Mouse (Mus musculus): ENCODE data around the gene 1700007K13Rik.

The 1700007K13Rik gene

DNA sequence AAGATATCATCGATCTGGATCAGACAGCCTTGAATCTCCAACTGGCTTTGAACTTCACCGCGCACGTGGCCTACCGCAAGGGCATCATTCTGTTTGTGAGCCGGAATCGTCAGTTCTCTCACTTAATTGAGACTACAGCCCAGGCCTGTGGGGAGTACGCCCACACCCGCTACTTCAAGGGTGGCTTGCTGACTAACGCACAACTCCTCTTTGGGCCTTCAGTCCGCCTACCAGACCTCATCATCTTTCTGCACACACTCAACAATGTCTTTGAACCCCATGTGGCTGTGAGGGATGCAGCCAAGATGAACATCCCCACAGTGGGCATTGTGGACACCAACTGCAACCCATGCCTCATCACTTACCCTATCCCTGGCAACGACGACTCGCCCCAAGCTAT is 3.3 kb upstream of the 1700007K13Rik start:
- DNase-seq (ENCODE audit: low spot score): no peak

DNA sequence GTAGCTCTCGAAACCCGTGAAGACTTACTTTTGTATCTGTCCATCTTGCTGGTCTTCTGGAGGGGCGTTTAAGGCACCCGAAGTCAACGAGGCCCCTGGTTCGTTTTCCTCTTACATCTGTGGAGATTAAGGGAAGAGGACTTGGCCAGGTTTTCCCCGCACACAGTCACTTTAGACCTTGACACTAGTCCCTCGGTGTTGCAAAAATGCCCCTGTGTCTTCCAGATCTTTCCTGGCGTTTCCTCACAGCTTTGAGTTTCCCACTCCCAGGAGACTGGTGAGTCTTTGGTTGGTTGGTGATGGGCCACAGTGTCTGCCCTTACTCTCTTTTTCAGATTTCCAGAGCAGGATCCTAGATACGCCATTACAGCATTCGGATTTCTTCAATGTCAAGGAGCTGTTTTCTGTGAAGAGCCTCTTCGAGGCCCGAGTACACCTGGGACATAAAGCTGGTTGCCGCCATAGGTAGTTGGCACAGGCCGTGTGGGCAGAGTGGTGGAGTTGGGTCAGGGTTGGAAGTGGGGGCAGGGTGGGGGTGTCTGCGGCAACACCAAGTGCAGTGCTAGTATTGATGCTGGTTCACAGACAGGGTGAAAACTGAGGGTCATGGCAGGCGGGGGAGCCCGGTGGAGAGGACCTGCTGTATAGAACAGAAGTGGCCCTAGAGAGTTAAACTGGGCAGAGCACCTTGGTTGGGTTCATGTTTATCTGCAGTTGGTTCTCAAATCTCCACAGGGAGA is 2.5 kb upstream of the 1700007K13Rik start:
- DNase-seq (ENCODE audit: low spot score): no peak

DNA sequence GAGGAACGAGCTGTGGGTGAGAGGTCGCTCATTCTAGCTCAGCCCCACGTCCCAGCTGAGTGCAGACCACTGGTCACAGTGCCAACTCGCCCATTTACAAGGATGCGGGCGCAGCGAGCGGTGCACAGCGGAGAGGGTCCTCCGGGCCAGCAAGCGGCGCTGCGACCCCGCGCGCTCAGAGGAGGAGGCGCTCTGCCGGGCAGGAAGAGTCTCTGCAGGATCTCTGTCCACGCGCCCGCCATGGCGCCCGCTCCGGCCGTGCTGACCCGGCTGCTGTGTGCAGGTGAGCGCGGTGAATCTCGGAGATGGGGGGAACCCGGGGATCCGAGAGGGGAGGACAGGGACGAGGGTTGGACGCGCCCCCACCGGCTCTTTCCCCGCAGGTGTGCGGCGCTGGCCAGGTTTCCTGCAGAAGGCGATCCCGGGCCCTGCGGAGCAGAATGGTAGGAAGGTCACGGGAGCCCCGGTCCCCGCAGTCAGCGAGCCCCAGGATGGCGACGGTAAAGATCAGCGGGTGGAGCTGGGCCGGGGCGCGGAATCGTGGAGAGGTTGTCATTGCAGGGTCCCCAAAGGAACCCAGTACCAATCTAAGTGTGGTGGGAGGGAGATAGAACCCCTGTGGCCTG is 1.8 kb upstream of the 1700007K13Rik start, which contains the start of gene Mrps2:
Gene Mrps2 (plus strand): TSS at position 207 of the 626 bp plus-strand sequence.
- peak; percentile 69 for DNase-seq (ENCODE audit: low spot score)

DNA sequence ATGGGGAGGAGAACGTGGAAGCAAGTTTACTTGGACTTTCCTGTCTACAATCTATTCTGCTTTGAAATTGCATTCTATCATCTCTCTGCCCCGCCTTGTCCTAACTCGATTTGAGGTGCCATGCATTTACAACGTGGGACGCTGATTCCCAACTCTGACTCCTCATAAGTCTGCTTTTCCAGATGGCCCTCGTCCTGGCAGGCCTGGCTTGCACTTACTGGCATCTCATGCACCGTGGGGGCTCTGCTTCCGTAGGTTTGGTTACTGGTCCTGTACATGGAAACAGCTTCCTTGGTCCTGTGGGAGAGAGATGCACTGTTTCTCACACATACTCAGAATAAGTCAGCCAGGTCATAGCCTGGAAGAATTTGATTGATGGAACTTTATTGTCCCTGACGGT is 1.2 kb downstream of the 1700007K13Rik start:
- no peak for DNase-seq (ENCODE audit: low spot score)

DNA sequence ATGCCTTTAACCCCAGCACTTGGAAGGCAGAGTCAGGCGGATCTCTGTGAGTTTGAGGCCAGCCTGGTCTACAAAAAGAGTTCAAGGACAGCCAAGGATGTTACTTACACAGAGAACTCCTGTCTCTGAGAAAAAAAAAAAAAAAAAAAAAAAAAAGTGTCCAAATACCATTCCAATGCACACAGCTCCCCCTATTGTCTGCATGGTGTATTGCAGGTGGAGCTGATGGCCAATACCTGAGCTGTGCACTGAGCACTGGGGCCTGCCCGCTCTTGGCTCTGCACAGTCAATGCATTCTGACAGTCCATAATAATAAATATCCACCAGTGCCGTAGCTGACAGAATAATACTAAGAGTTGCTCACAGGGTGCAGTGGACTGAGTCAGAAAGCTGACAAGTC is 2.2 kb downstream of the 1700007K13Rik start:
- no peak for DNase-seq (ENCODE audit: low spot score)

DNA sequence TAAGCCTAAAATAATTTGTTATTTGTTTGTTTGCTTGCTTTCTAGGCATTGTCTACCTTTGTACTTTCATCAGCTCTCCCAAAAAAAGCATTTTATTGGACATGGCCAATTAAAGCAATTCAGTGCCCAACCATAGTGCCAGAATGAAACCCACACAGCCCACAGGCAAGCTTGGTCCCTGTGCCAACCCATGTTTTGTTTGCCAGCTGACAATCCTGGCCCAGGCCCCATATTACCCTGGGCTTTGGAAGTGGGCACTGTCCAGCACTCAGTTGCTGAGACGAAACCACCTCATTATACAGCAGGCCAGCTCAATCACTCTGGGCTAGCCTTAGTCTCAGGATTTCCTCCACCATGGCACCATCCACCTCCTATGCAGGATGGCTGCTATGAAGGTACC is 9.5 kb downstream of the 1700007K13Rik start:
- DNase-seq (ENCODE audit: low spot score): no peak

DNA sequence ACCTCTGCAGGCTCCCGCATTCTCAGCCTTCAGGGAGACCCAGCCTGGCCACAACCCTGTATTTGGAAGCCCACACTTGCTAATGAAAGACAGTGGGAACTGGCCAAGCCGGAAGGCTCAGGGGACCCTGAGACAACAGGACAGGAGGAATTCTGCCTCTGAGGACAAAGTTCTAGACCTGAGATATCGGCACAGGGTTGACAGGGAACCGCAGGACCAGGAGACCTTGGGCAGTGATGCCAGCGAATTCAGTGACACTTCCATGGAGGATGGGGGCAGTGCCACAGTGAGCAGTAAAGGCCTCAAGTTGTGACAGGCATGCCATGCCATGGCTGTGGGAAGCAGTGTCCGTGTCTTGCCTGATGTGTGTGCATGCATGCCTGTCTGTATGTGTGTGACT is 12.6 kb downstream of the 1700007K13Rik start:
- no peak for DNase-seq (ENCODE audit: low spot score)

DNA sequence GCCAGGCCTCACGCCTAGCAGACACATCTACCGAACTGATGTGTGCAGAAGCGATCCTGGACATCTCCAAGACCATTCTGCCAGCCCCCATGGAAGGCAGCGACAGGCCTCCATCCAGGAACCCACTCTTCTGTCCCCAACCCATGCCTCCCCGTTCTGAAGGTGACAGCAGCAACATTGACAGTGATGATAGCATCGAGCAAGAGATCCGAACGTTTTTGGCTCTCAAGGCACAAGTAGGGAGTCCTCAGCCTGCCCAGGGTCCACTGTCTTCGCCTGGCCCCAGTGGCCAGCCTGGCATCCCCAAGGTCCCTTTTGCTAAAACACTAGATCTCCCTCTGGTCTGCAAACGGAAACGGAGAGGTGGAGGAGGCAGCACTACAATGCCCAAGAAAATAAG is 14.5 kb downstream of the 1700007K13Rik start:
- DNase-seq (ENCODE audit: low spot score): no peak

DNA sequence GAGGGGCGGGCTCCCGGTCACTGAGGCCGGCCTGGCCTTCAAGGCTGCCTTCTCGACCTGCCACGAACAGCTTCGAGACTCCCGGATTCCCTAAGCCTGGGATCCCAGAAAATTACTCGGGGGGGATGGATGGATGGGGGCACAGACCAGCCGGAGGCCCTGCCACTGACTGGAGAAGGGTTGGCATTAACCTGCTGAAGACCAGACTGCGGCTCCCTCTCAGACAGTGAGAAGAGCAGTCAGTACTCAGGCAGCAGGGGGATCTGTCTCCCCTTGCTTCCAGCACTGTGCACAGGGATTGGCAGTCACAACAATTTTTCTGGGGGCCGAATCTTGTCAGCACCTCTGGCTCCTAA is 18.8 kb downstream of the 1700007K13Rik start:
- no peak for DNase-seq (ENCODE audit: low spot score)

DNA sequence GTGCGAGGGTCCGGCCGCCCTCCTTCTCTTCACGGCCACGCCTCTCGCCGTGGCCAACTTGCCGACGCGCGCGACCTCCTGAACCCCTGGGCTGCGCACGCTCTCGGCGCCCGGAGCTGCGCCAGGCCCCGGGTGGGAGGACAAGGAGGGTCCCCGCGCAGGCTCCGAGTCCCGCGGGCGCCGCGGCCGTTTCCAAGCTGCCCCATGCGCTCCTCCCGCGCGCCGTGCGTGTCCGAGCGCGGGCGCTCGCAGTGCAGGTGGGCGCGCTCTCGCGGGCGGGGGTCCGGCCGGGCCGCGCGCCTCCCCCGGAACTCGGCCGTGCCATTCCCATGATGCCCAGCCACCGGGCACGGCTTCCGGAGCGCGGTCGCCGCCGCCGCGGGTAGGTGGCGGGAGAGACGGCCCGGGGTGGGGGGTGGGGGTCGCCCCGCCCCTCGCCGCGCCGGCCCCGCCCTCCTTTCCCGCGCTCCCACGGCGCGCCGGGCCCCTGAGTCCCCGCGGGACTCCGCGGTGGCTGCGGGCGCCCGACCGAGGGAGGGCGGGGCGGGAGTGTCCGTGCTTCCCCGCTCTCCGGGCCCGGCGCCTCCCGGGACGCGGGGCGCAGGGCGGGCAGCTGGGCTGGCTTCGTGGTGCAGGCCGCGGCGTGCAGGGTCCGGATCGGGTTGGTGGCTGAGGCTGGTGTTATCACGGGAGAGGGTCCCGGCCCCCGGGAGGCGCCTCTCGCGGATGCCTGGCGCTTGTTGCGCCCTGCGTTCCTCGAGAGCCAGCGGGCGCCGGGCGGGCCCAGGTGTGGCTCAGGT is 19.4 kb downstream of the 1700007K13Rik start, which contains the start of gene Ppp1r26:
Gene Ppp1r26 (plus strand): TSS at position 286 of the 800 bp plus-strand sequence.
- no peak for DNase-seq (ENCODE audit: low spot score)

DNA sequence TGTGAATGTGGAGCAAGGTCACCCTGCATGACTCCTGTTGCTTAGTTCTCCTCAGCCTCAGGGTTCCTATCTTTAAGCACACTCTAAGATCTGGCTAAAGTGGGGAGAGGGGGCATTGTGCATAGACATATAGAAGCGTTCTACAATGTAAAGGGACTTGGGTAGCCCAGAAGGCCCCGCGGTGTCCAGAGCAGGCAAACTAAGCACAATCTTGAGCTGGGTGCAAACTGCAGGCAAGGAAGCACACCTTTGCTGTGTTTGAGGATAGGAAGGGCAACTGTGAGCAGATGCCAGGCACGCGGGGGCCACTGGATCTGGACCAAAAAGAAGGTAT is 20.0 kb downstream of the 1700007K13Rik start:
- DNase-seq (ENCODE audit: low spot score): no peak

DNA sequence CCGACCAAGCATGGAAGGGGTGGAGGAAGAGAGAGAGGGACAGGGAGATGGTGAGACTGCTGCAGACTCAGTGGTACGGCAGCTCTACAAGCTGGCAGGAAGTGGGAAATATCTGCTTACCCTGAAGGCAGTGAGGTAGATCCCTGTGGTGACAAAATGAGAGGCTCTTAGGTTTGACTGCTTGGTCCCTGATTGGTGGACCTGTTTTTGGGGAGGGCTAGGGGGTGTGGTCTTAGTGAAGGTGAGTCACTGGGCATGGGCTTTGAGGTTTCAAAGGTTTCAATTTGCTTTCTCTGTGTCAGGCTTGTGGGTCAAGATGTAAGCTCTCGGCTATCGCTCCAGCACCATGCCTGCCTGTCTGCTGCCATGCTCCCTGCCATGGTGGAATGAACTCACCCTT is 21.1 kb downstream of the 1700007K13Rik start:
- DNase-seq (ENCODE audit: low spot score): no peak

DNA sequence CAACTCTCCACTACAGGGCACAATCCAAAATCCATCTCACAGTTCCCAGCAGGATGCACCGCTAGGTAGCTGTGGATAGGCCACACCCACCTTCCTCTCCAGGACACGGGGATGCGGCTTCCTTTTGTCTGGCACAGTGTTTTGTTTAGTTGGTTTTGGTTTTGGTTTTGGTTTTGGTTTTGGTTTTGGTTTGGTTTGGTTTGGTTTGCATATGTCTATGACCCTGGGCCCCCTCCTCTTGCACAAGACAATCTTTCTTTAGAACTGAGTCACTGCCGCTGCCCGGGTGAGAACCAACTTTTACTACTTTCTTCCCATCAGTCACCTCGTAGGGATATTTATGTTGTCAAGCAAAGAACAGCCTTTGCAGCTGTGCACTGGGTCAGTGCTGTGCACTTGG is 25.3 kb downstream of the 1700007K13Rik start:
- no peak for DNase-seq (ENCODE audit: low spot score)

DNA sequence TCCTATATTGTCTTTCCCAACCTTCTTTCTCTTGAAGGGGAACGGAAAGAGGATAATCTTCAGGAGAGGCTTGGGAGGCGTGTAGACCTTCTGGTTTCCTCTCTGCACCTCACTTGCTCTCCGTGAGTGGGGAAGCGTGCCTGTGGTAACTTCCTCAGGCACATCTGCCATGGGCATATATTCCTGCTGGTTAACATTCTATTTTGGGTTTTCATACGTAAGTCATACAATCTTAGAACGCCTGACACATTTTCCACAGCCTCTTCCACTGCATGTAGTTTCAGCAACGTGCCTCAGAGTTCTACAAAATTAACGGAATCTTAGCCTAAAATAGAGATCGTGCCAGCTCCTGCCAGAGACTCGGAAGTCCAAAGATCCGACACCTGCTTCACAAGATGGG is 30.7 kb downstream of the 1700007K13Rik start:
- DNase-seq (ENCODE audit: low spot score): no peak

DNA sequence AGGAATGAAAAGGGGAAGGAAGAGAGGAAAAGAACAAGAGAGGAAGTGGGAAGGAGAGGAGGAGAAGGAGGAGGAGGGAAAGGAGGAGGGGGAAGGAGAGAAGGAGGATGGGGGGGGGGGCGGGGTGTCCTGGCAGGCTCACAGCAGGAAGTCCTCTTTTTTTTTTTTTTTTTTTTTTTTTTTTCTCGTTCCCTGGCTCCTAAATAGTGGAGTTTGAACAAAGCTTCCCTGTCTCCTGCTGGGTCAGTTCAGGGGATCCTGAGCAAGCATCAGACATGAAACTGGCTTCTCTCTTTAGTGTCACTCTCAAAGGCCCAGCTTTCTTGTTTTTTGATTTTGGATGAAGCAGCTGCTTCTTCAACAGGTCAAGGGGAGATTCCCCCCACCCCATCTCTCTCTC is 32.6 kb downstream of the 1700007K13Rik start:
- no peak for DNase-seq (ENCODE audit: low spot score)

DNA sequence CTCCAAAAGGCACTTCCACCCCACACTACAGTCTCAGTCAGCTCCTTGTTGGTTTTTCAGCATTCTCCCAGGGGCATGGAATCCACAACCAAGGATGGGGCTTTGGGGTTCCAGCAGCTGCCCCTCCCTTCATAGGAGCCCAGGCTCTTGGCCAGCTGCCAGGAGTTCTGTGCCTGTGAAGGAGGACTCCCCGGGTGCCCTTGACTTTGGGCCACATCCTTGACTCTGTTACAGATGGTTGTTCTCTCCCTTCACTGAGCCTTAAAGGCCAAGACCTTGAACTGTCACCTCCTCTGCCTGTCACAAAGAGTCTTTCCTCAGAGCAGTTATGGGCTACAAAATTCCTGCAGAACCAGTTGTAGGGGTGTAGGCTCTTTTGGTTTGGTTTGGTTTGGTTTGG is 33.3 kb downstream of the 1700007K13Rik start:
- no peak for DNase-seq (ENCODE audit: low spot score)

DNA sequence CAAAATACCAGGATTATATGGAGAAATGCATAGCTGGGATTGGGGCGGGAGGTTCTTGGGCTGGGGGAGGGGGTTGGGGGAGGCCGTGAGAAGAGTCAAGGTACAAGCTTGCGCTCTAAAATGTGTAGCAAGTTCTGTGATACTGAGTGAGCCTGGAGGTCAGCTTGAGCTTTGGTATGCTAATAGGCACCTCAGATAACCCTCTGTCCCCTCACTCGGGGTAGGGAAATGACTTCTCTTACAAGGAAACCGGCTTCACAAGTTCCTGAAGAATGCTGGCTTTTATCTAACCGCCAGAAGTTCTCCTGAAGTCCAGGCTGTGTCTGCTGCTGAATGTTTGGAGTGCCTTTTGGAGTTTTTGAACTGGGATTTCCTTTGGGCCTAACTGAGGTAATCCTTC is 35.3 kb downstream of the 1700007K13Rik start:
- no peak for DNase-seq (ENCODE audit: low spot score)

DNA sequence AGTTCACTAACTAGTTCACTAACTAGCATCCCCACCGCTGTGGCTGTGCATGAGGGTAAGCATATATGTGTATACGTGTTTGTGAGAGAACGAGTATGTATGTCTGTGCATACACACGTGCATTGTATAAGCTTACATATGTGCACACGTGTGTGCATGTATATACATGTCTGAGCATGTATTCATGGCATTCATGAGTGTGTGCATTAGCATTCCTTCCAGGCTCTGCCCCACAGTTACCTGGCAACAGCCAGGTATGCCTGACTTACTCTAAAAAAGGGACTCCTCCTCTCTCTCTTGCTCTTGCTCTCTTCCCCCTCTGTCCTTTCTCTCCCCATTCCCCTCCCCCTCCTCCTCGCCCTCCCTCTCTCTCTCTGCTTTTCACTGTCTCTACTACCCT is 38.9 kb downstream of the 1700007K13Rik start:
- DNase-seq (ENCODE audit: low spot score): no peak

DNA sequence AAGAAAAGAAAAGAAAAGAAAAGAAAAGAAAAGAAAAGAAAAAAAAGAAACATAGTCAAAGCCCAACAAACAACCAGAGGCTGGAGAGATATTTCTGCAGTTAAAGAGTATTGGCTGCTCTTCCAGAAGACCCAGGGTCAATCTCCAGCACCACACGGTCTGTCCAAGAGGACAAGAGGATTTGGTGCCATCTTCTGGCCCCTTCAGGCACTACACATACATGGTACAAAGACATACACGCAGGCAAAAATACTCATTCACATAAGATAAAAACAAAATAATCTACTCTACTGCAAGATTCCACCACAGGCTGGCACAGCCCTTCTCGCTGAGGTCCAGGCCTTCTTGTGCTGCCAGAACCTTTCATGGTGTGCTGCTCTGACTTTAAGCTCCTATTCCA is 43.0 kb downstream of the 1700007K13Rik start:
- no peak for DNase-seq (ENCODE audit: low spot score)

DNA sequence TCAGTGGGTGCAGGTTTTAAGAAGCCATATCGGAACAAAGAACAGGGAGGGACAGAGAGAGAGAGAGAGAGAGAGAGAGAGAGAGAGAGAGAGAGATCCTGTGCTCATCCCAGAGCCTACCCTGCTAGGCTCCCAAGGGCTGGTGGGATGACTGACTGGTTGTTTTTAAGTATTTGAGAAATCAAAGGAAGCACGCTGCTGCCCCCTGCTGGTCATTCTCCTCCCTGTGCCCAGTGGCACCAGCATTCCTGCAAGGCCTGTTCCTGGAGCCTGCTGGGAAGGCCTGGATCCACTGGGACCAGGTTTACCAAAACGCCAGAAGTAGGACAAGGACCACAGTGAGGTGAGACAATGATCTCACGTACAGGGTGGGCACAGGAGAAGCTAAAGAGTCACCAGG is 46.2 kb downstream of the 1700007K13Rik start:
- peak; percentile 88 for DNase-seq (ENCODE audit: low spot score)

DNA sequence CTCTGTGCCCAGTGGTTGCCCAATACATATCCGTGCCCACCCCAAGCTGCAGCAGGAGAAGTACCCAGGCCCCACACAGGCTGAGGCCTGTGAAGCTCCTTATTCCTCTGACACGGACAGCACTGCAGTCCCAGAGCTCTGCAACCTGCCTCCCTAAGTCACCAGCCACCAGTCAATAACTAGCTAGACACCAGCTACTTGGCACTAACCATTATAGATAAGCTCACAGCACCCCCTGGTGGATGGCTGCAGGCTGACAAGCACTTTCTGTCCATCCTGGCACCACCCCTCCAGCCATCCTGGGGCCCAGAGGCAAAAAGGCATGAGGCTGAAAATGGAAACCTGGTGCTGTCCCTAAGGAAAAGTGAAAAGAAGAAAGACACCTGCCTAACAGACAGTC is 48.1 kb downstream of the 1700007K13Rik start:
- peak; percentile 84 for DNase-seq (ENCODE audit: low spot score)

DNA sequence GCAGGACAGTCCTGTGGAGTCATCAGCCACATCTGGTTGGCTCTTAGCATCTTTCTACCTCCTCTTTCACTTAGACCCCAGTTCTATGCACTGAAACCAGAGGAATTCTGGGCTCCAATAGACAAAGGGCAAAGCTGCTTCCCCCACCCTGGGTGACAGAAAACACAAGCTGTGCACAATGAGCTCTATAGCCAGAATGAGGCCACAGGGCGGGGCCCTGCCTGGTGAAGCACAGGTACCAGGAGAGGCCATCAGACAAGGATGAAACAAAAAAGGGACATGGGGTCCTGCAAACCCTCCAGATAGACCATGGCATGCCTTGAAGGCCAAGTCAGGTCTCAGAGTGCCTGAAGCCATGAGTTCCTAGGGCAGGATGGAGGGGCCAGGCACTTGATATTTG is 49.6 kb downstream of the 1700007K13Rik start:
- no peak for DNase-seq (ENCODE audit: low spot score)

DNA sequence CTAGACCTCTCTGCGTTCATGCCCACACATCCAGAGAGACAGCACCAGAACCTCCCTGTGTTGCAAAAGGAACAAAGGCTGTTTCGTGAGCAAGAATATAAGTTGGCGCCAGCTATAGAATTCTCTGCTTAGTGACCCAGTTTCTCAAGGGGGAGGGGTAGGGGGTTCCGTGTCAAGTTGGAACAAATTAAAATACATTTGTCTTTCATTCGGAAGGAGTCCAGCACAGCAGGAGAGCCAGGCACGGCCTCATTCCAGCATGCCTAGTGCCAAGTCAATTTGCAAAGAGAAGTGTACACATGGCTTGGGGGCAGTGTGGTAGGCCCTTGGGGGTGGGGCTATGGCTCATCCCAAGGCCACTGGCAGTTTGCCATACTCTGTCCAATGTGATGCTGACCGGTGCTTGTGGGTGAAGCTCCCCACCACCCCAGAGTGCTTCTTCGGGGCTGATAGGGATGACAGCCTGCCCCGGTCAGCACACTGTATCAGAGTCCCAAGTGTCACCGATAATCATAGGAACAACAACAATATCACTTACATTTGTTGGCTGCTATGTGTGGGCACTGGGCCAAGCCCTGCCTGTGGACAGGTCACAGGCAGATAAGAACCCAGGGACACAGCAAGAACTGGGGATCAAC is 50.6 kb downstream of the 1700007K13Rik start:
- DNase-seq (ENCODE audit: low spot score): peak; percentile 27
